Mouse (Mus musculus) hindbrain, embryonic 16.5 days (tissue): ENCODE measurements at regions not wholly inside any gene's neighbourhood (a gene's known extent, or its start where the extent isn't known, plus 50 kb on each side); places are given as distances from the start of the nearest gene placed in this dataset.
"Not testable (repeated sequence)": the region's sequence is repeated elsewhere in the genome, so short reads cannot be mapped to it uniquely, and the experiment has no call there.

Experiments used
- ATAC-seq: fragments of 200-750 bp; cut with Nextera tagmentation; 2 replicates; pipeline ENCODE4 v1.8.0; 2017; ENCODE audit warnings: moderate TSS enrichment, moderate library complexity
- H3K27ac ChIP-seq: fragments of 300-500 bp; sonication (generic); 2 replicates; pipeline ENCODE4 v1.5.1; 2014; ENCODE audit warnings: low read depth, mild to moderate bottlenecking, control low read depth, low read length, moderate library complexity
- H3K27me3 ChIP-seq: fragments of 300-500 bp; sonication (generic); replicated peaks from 2 replicates; pipeline ENCODE4 v1.6.1; 2014; ENCODE audit warnings: low read length; ENCODE audit not compliant: control insufficient read depth, insufficient read depth
- H3K36me3 ChIP-seq: fragments of 300-500 bp; sonication (generic); 2 replicates; pipeline ENCODE4 v1.6.1; 2014; ENCODE audit warnings: mild to moderate bottlenecking, low read length, moderate library complexity, mixed read lengths; ENCODE audit not compliant: control insufficient read depth, insufficient read depth
- H3K4me1 ChIP-seq: fragments of 300-500 bp; sonication (generic); 2 replicates; pipeline ENCODE4 v1.6.1; 2014; ENCODE audit warnings: low read depth, low read length; ENCODE audit not compliant: control insufficient read depth, insufficient read depth
- H3K4me2 ChIP-seq: fragments of 300-500 bp; sonication (generic); 2 replicates; pipeline ENCODE4 v1.6.1; 2014; ENCODE audit warnings: mild to moderate bottlenecking, low read length, control low read depth, moderate library complexity
- H3K4me3 ChIP-seq: fragments of 300-500 bp; sonication (generic); 2 replicates; pipeline ENCODE4 v1.5.1; 2014; ENCODE audit warnings: mild to moderate bottlenecking, low read length, control low read depth, moderate library complexity
- H3K9ac ChIP-seq: fragments of 300-500 bp; sonication (generic); 2 replicates; pipeline ENCODE4 v1.6.1; 2014; ENCODE audit warnings: low read depth, mild to moderate bottlenecking, control low read depth, low read length, moderate library complexity
- H3K9me3 ChIP-seq: fragments of 300-500 bp; sonication (generic); 2 replicates; pipeline ENCODE4 v1.6.1; 2014; ENCODE audit warnings: mild to moderate bottlenecking, low read length, moderate library complexity; ENCODE audit not compliant: control insufficient read depth
- WGBS: fragments of 180-500 bp; shearing (Covaris S2); extraction: QIAGEN DNeasy Blood & Tissue Kit; methylation state at CpG from one replicate; pipeline ENCODE4 v1.1.7; 2014; 5-methylcytosine and 5-hydroxymethylcytosine counted together

GRCm38 (mm10) chr12:20614766-20615165 lies 375.5 kb upstream of the Asap2 start:
- H3K4me3 ChIP-seq = peak overlapping the region; percentile 34
- ATAC-seq, H3K9ac ChIP-seq: not testable (repeated sequence)

More at GRCm38 (mm10) chr12:20614766-20615165, 375.5 kb upstream of the Asap2 start:
- not testable (repeated sequence) for H3K9me3 ChIP-seq, H3K27ac ChIP-seq, H3K4me2 ChIP-seq, H3K36me3 ChIP-seq, H3K4me1 ChIP-seq, H3K27me3 ChIP-seq
- WGBS = 0% methylated on average over 4 of the region's 39 CpGs
